Mouse (Mus musculus): ENCODE measurements around the gene Phb. TPM values are rescaled to one million over a fixed set of nuclear protein-coding genes. Genes with fewer than 3 reads are reported as not detected.

Phb gene
- polyA plus RNA-seq (2012; rRNA removed): 67.1 and 70.8 TPM in 2 replicates

GRCm38 (mm10) chr11:95666529-95667149, at the start of gene Phb:
TSS of gene Phb (plus strand) at chr11:95666957.

GRCm38 (mm10) chr11:95712563-95713224, 45.9 kb downstream of the Phb start, which contains the start of gene Zfp652:
TSS of gene Zfp652 (plus strand) at chr11:95712673.

GRCm38 (mm10) chr11:95723287-95723686, 56.5 kb downstream of the Phb start, which contains the start of gene B130006D01Rik:
TSS of gene B130006D01Rik (plus strand) at chr11:95723587.

Other genes starting within 250 kb of the Phb start
- gene Nxph3, start 152.4 kb upstream of the Phb start, polyA plus RNA-seq (2012; rRNA removed): 1.9 and 2.3 TPM in 2 replicates
- 9.7 and 10.0 TPM in 2 replicates for gene Ngfr, start 79.2 kb upstream of the Phb start, polyA plus RNA-seq (2012; rRNA removed)
- gene Zfp652, start 45.7 kb downstream of the Phb start, polyA plus RNA-seq (2012; rRNA removed): 18.1 and 19.4 TPM in 2 replicates
- gene B130006D01Rik, start 56.6 kb downstream of the Phb start, polyA plus RNA-seq (2012; rRNA removed): not detected in 2 replicates
- 80.3 and 114 TPM in 2 replicates for gene Phospho1, start 157.5 kb downstream of the Phb start, polyA plus RNA-seq (2012; rRNA removed)
- 2.2 and 2.9 TPM in 2 replicates for gene Gngt2, start 170.3 kb downstream of the Phb start, polyA plus RNA-seq (2012; rRNA removed)
- gene Abi3, start 175.5 kb downstream of the Phb start, polyA plus RNA-seq (2012; rRNA removed): 34.4 and 42.0 TPM in 2 replicates
- gene B4galnt2, start 247.9 kb downstream of the Phb start, polyA plus RNA-seq (2012; rRNA removed): 87.6 and 130 TPM in 2 replicates

Measured in colon, adult 2 months (tissue).